Mouse (Mus musculus) neural tube, embryonic 12.5 days (tissue): Measurements from ENCODE around the gene Prkn. TPM values are rescaled to one million over a fixed set of nuclear protein-coding genes. Genes with fewer than 3 reads are reported as not detected.

Source experiments
- ATAC-seq: fragments of 200-750 bp; cut with Nextera tagmentation; 2 replicates; pipeline ENCODE4 v1.8.0; 2017; ENCODE audit warnings: low read depth, mild to moderate bottlenecking, moderate TSS enrichment, moderate library complexity; ENCODE audit not compliant: low FRiP score
- H3K27ac ChIP-seq: fragments of 300-500 bp; sonication (generic); 2 replicates; pipeline ENCODE4 v1.5.1; 2016
- H3K27me3 ChIP-seq: fragments of 300-500 bp; sonication (generic); replicated peaks from 2 replicates; pipeline ENCODE4 v1.6.1; 2016; ENCODE audit warnings: mild to moderate bottlenecking
- H3K36me3 ChIP-seq: fragments of 300-500 bp; sonication (generic); 2 replicates; pipeline ENCODE4 v1.6.1; 2016; ENCODE audit warnings: mild to moderate bottlenecking
- H3K4me1 ChIP-seq: fragments of 300-500 bp; sonication (generic); 2 replicates; pipeline ENCODE4 v1.6.1; 2016
- H3K4me2 ChIP-seq: fragments of 300-500 bp; sonication (generic); replicated peaks from 2 replicates; pipeline ENCODE4 v1.6.1; 2016; ENCODE audit warnings: mild to moderate bottlenecking
- H3K4me3 ChIP-seq: fragments of 300-500 bp; sonication (generic); 2 replicates; pipeline ENCODE4 v1.5.1; 2016
- H3K9ac ChIP-seq: fragments of 300-500 bp; sonication (generic); 2 replicates; pipeline ENCODE4 v1.6.1; 2016; ENCODE audit warnings: mild to moderate bottlenecking
- H3K9me3 ChIP-seq: fragments of 300-500 bp; sonication (generic); 2 replicates; pipeline ENCODE4 v1.6.1; 2016; ENCODE audit warnings: mild to moderate bottlenecking
- WGBS: fragments of 180-500 bp; shearing (Covaris S2); methylation state at CpG from one replicate; pipeline ENCODE4 v1.1.7; 2016; 5-methylcytosine and 5-hydroxymethylcytosine counted together
- polyA plus RNA-seq: library from polyadenylated mRNA; unstranded; fragments of >200 nt; fragmentation: Nextera tagmentation; extraction: Ambion mirVana; gene quantifications from 2 replicates; pipeline ENCODE4 v1.2.1, GENCODE M21; 2016

Gene Prkn
- polyA plus RNA-seq, 1 experiment from 2014 or later, result 2.0 TPM

- Histone ChIP-seq H3K9ac (no peak overlapping the region), H3K27ac (no peak overlapping the region), H3K4me2 (no peak overlapping the region), H3K36me3 (no peaks in the 10 kb centered on the region), H3K27me3 (no peaks in the 10 kb centered on the region), H3K4me3 (no peak overlapping the region), H3K4me1 (no peaks in the 10 kb centered on the region), H3K9me3 (no peaks in the 10 kb centered on the region)
- WGBS, result 75% methylated on average over 11 of the region's 11 CpGs
- no peak for ATAC-seq
These were observed 552.6 kb downstream of the Prkn start for GRCm38 (mm10) chr17:11392622-11393294.

GRCm38 (mm10) chr17:11394607-11395006, 554.4 kb downstream of the Prkn start:
- ATAC-seq, result no peak

GRCm38 (mm10) chr17:11397678-11398077, 557.5 kb downstream of the Prkn start:
- no peaks in the 10 kb centered on the region for H3K27me3 ChIP-seq
- no peak overlapping the region for H3K4me3 ChIP-seq
- no peaks in the 10 kb centered on the region for H3K36me3 ChIP-seq
- H3K27ac ChIP-seq, result no peak overlapping the region
- no peak overlapping the region for H3K9ac ChIP-seq
- WGBS, result 93% methylated on average over 4 of the region's 4 CpGs
- ATAC-seq, result no peak
- H3K4me2 ChIP-seq, result no peak overlapping the region
- no peaks in the 10 kb centered on the region for H3K4me1 ChIP-seq
- H3K9me3 ChIP-seq, result no peaks in the 10 kb centered on the region

More at GRCm38 (mm10) chr17:11394607-11395006, 554.4 kb downstream of the Prkn start:
- WGBS, result 96% methylated on average over 6 of the region's 6 CpGs
- Histone ChIP-seq H3K9me3 (no peaks in the 10 kb centered on the region), H3K4me3 (no peak overlapping the region), H3K4me2 (no peak overlapping the region), H3K27ac (no peak overlapping the region), H3K9ac (no peak overlapping the region), H3K27me3 (no peaks in the 10 kb centered on the region), H3K36me3 (no peaks in the 10 kb centered on the region), H3K4me1 (no peaks in the 10 kb centered on the region)

GRCm38 (mm10) chr17:11402225-11402875, 562.2 kb downstream of the Prkn start:
- Histone ChIP-seq H3K27ac (no peak overlapping the region), H3K9me3 (no peaks in the 10 kb centered on the region), H3K27me3 (no peaks in the 10 kb centered on the region), H3K4me1 (no peaks in the 10 kb centered on the region), H3K36me3 (no peaks in the 10 kb centered on the region), H3K9ac (no peak overlapping the region), H3K4me2 (no peak overlapping the region), H3K4me3 (no peak overlapping the region)
- ATAC-seq, result no peak
- WGBS, result 90% methylated on average over 2 of the region's 2 CpGs

DNA sequence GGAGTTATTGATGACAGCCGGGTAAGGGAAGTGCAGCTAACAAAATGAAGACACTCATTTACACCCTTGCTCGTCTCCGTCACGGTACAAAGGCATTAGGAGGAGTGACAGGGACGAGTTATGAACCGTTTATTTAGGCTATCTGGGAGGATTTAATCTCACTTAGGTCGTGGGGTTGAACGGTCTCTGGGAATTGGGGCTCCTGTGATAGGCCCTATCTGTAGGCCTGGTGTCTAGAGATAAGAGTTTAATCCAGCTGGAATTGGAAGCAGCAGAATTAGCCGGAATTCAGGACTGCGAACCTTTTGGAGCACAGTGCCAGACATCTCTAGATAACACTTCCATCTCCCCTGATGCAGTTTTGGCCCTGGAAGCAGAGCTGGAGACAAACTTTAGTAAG, 571.2 kb downstream of the Prkn start:
- Histone ChIP-seq H3K27me3 (no peaks in the 10 kb centered on the region), H3K9me3 (no peaks in the 10 kb centered on the region), H3K4me2 (no peak overlapping the region), H3K9ac (no peak overlapping the region), H3K4me1 (no peaks in the 10 kb centered on the region), H3K4me3 (no peak overlapping the region), H3K36me3 (no peaks in the 10 kb centered on the region), H3K27ac (no peak overlapping the region)
- WGBS, result 70% methylated on average over 10 of the region's 10 CpGs
- ATAC-seq, result no peak

- Histone ChIP-seq H3K9ac (no peak overlapping the region), H3K27me3 (no peaks in the 10 kb centered on the region), H3K9me3 (no peaks in the 10 kb centered on the region), H3K4me2 (no peak overlapping the region), H3K36me3 (no peaks in the 10 kb centered on the region), H3K4me1 (no peaks in the 10 kb centered on the region; the same call in 1 of the 2 replicates), H3K4me3 (no peak overlapping the region), H3K27ac (no peak overlapping the region)
- WGBS, result 61% methylated on average over 5 of the region's 5 CpGs
- ATAC-seq, result no peak
These were observed 573.5 kb downstream of the Prkn start for GRCm38 (mm10) chr17:11413688-11414087.

DNA sequence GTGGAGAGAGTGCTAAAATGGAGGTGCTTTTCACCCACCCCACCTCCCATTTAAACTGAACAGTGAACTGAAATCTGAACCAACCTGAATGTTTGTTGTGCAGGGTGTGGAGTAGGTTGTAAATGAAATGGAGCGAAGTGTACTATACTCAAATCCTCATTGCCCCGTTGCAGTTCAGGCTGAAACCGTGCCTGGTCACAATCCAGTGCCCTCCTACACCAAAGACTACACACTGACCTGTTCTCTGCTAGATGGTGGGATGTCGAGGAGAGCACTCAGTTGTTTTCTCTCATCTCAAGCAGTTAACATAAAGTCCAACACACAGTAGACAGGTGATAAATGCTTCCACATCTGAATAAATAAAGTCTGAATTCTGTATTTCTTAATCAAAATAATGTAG, 574.1 kb downstream of the Prkn start:
- no peak overlapping the region for H3K4me3 ChIP-seq
- ATAC-seq, result no peak

DNA sequence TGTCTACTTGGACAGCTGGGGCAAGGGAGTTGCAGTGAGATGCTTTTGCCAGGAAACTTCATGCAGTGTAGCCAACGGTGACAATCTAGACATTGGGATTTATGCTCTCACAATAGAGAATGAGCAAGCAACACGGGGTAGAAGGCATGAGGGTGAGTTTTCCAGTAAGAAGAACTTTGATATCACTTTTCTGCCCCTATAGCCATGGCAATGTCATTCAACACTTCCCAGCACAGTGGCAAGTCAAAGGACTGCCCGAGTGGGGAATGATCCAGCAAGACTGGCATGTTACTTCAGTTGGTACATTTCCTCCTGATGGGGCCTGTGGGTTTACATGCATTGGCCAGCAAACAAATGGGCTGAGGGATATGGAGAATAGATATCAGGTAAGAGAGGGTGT, 577.0 kb downstream of the Prkn start:
- Histone ChIP-seq H3K4me1 (no peaks in the 10 kb centered on the region; the same call in 1 of the 2 replicates), H3K4me2 (no peak overlapping the region), H3K27me3 (no peaks in the 10 kb centered on the region), H3K9ac (no peak overlapping the region), H3K9me3 (no peaks in the 10 kb centered on the region), H3K36me3 (no peaks in the 10 kb centered on the region), H3K4me3 (no peak overlapping the region), H3K27ac (no peak overlapping the region)
- no peak for ATAC-seq
- 75% methylated on average over 3 of the region's 3 CpGs for WGBS

More for the DNA sequence above, 574.1 kb downstream of the Prkn start:
- no peaks in the 10 kb centered on the region for H3K9me3 ChIP-seq
- 67% methylated on average over 4 of the region's 4 CpGs for WGBS
- H3K9ac ChIP-seq, result no peak overlapping the region
- H3K36me3 ChIP-seq, result no peaks in the 10 kb centered on the region
- H3K4me2 ChIP-seq, result no peak overlapping the region
- no peaks in the 10 kb centered on the region for H3K27me3 ChIP-seq
- no peak overlapping the region for H3K27ac ChIP-seq
- no peaks in the 10 kb centered on the region; the same call in 1 of the 2 replicates for H3K4me1 ChIP-seq

DNA sequence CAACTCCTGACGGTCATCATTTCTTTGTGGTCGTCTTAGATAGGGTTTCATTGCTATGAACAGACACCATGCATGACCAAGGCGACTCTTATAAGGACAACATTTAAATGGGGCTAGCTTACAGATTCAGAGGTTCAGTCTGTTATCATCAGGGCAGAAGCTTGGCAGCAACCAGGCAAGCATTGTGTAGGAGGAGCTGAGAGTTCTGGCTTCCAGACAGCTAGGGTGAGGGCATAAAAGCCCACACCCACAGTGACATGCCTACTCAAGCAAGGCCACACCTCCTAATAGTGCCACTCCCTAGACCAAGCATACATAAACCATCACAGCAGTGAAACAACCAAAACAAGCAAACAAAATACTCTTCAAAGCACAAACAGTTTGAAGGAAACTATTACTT, 579.3 kb downstream of the Prkn start:
- Histone ChIP-seq H3K27me3 (no peaks in the 10 kb centered on the region), H3K4me3 (no peak overlapping the region), H3K4me1 (no peaks in the 10 kb centered on the region; the same call in 1 of the 2 replicates), H3K36me3 (no peaks in the 10 kb centered on the region), H3K27ac (no peak overlapping the region), H3K9me3 (no peaks in the 10 kb centered on the region), H3K4me2 (no peak overlapping the region), H3K9ac (no peak overlapping the region)
- ATAC-seq, result no peak
- 84% methylated on average over 3 of the region's 3 CpGs for WGBS

DNA sequence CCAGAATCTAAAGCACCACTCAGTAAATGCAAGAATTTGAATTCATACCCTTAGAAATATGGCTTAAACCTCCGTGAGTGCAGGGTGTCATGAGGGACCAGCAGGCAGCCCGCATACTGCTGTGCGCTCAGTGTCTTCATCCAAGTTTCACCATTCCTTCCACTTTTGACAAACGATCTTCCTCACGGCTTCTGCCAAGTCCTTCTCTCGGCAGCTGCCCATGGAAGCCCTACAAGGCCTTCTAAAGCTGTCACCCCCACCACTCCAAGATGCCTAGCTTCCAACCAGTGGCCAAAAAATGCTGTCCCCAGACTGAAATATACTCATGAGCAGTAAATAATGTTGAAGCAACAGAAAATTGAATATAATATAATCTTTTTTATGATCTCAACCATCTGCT, 580.7 kb downstream of the Prkn start:
- ATAC-seq, result no peak
- Histone ChIP-seq H3K27ac (no peak overlapping the region), H3K4me3 (no peak overlapping the region), H3K4me1 (no peaks in the 10 kb centered on the region; the same call in 1 of the 2 replicates), H3K27me3 (no peaks in the 10 kb centered on the region), H3K36me3 (no peaks in the 10 kb centered on the region), H3K9me3 (no peaks in the 10 kb centered on the region), H3K9ac (no peak overlapping the region), H3K4me2 (no peak overlapping the region)
- 66% methylated on average over 6 of the region's 6 CpGs for WGBS

DNA sequence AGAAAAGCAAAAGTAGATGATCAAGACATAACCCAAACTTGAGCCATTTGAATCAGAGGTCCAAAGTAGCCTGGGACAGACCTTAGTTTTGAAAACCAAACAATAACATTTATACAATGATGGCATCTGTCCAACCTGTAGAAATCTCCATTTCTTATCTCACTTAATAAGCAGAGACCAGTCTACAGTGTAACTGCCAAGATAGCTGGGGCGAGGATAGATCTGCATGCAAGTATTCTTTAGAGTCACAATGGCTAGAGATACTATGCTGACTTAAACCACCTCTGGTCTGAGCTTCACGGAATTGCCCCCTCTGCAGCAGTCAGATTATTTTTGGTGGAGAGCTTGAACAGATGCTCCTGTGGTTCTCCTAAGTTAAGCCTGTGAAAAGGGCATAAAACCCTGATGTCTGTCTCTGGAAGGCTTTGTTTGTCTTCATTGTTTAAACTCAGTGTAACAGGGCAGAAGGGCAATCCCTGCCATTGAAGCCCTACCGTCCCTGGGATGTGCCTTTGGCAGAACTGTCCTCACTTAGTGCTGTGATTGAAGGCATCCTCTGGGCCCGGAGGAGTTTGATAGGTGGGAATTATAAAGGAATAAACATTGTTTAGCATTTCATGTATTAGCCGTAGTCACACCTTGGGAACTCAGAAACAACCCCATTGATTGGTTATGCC, 581.2 kb downstream of the Prkn start:
- 31% methylated on average over 5 of the region's 5 CpGs for WGBS
- Histone ChIP-seq H3K4me2 (no peak overlapping the region), H3K27ac (no peak overlapping the region), H3K4me3 (no peak overlapping the region), H3K4me1 (no peaks in the 10 kb centered on the region; the same call in 1 of the 2 replicates), H3K36me3 (no peaks in the 10 kb centered on the region), H3K27me3 (no peaks in the 10 kb centered on the region), H3K9ac (no peak overlapping the region), H3K9me3 (no peaks in the 10 kb centered on the region)
- ATAC-seq, result no peak

DNA sequence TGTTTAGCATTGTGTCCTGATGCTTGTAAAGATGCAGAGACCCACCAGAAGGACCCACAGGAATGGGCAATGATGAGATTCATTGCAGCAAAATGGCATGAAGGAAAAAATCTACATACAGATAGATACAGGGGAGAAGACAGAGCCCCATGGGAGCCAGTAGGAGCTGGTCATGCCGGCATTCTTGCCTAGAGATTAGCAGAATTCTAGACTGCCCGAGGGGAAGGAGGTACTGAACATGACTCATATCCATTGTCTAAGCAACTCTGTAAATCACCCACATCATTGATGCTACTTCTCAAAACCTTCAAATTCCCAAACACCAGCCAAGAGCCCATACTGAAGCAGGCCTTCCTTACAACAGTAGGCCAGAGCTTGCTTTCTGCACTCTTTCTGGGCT, 591.1 kb downstream of the Prkn start:
- Histone ChIP-seq H3K36me3 (no peaks in the 10 kb centered on the region), H3K9ac (no peak overlapping the region), H3K9me3 (no peaks in the 10 kb centered on the region), H3K27ac (no peak overlapping the region), H3K4me2 (no peak overlapping the region), H3K4me3 (no peak overlapping the region), H3K27me3 (no peaks in the 10 kb centered on the region), H3K4me1 (no peaks in the 10 kb centered on the region)
- WGBS, result 90% methylated on average over 2 of the region's 2 CpGs
- no peak for ATAC-seq
